ENCODE assay signal across 14 mouse cellular contexts in genomic region chr2:159428201-159428600, GRCm38 (mm10).
"Had no signal": no experiment of that assay in that cellular context is flagged by ENCODE, and none has a peak within 500 bp of the region (broad histone marks: within the 10 kb centered on the region; RNA-seq: fewer than 3 reads in every experiment).

No protein-coding gene starts in this region.

- DNase-seq: kidney, postnatal 10 days; layer of hippocampus, postnatal 36 days; lung, embryonic 14.5 days; lung, postnatal 10 days; lung, postnatal 4 days; right cerebral cortex, adult 18-20 months; right cerebral cortex, postnatal 25 days had no signal

- H3K27me3 ChIP-seq: liver, embryonic 12.5 days; megakaryocyte, embryonic 14.5 days; midbrain, embryonic 12.5 days; neural tube, embryonic 13.5 days had no signal

- H3K27ac ChIP-seq: limb, embryonic 15.5 days; liver, embryonic 12.5 days; midbrain, embryonic 12.5 days; neural tube, embryonic 13.5 days had no signal

- H3K36me3 ChIP-seq: limb, embryonic 15.5 days; liver, embryonic 12.5 days; midbrain, embryonic 12.5 days; neural tube, embryonic 13.5 days had no signal

- H3K9ac ChIP-seq: limb, embryonic 15.5 days; liver, embryonic 12.5 days; lung, embryonic 14.5 days; midbrain, embryonic 12.5 days; neural tube, embryonic 13.5 days had no signal

- H3K4me1 ChIP-seq: liver, embryonic 12.5 days; megakaryocyte, embryonic 14.5 days; midbrain, embryonic 12.5 days; neural tube, embryonic 13.5 days had no signal

- H3K4me2 ChIP-seq: limb, embryonic 15.5 days; liver, embryonic 12.5 days; lung, embryonic 14.5 days; midbrain, embryonic 12.5 days; neural tube, embryonic 13.5 days had no signal

- H3K9me3 ChIP-seq: limb, embryonic 15.5 days; liver, embryonic 12.5 days; midbrain, embryonic 12.5 days; neural tube, embryonic 13.5 days had no signal

- ATAC-seq: intestine, embryonic 16.5 days; liver, embryonic 12.5 days; midbrain, embryonic 16.5 days had no signal

- H3K4me3 ChIP-seq: limb, embryonic 15.5 days; liver, embryonic 12.5 days; megakaryocyte, embryonic 14.5 days; midbrain, embryonic 12.5 days; neural tube, embryonic 13.5 days had no signal
